ENCODE assay signal across 27 mouse cellular contexts in genomic region chr8:120452111-120452510, GRCm38 (mm10).
"Had no signal": no experiment of that assay in that cellular context is flagged by ENCODE, and none has a peak within 500 bp of the region (broad histone marks: within the 10 kb centered on the region; RNA-seq: fewer than 3 reads in every experiment).

No protein-coding gene starts in this region.

- H3K4me3 ChIP-seq: embryonic facial prominence, embryonic 12.5 days; embryonic facial prominence, embryonic 13.5 days; embryonic facial prominence, embryonic 15.5 days; erythroblast, embryonic 14.5 days; forebrain, embryonic 10.5 days; forebrain, embryonic 12.5 days; forebrain, embryonic 13.5 days; forebrain, embryonic 15.5 days; gastrocnemius, adult 2 months; heart, adult 2 months; heart, embryonic 10.5 days; heart, embryonic 12.5 days had no signal

- H3K9ac ChIP-seq: embryonic facial prominence, embryonic 12.5 days; embryonic facial prominence, embryonic 13.5 days; embryonic facial prominence, embryonic 15.5 days; forebrain, embryonic 12.5 days; forebrain, embryonic 13.5 days; forebrain, embryonic 15.5 days; forebrain, postnatal 0 days; heart, embryonic 12.5 days had no signal

- H3K4me2 ChIP-seq: embryonic facial prominence, embryonic 12.5 days; embryonic facial prominence, embryonic 13.5 days; embryonic facial prominence, embryonic 15.5 days; forebrain, embryonic 12.5 days; forebrain, embryonic 13.5 days; forebrain, embryonic 15.5 days; heart, embryonic 11.5 days; heart, embryonic 12.5 days had no signal

- H3K27ac ChIP-seq: embryonic facial prominence, embryonic 12.5 days; embryonic facial prominence, embryonic 13.5 days; embryonic facial prominence, embryonic 15.5 days; forebrain, embryonic 12.5 days; forebrain, embryonic 13.5 days; forebrain, embryonic 15.5 days; gastrocnemius, adult 2 months; heart, adult 2 months; heart, embryonic 10.5 days had no signal

- H3K27me3 ChIP-seq: embryonic facial prominence, embryonic 15.5 days; forebrain, embryonic 13.5 days; forebrain, embryonic 15.5 days had no signal

- DNase-seq: cerebellum, postnatal 10 days; cerebellum, postnatal 14 days; cerebellum, postnatal 25 days; cerebellum, postnatal 36 days; embryo, embryonic 11 days; forebrain, postnatal 0 days; gastrocnemius, adult 2 months; gastrocnemius, postnatal 10 days; gastrocnemius, postnatal 14 days; gastrocnemius, postnatal 25 days; gastrocnemius, postnatal 36 days; heart, adult 11 months; heart, adult 18-20 months; heart, adult 2 months had no signal

- ATAC-seq: forebrain, embryonic 13.5 days; forebrain, embryonic 14.5 days; forebrain, embryonic 15.5 days; forebrain, embryonic 16.5 days; forebrain, postnatal 0 days had no signal

- H3K9me3 ChIP-seq: embryonic facial prominence, embryonic 12.5 days; embryonic facial prominence, embryonic 13.5 days; embryonic facial prominence, embryonic 15.5 days; forebrain, embryonic 10.5 days; forebrain, embryonic 12.5 days; forebrain, embryonic 13.5 days; forebrain, embryonic 15.5 days; heart, embryonic 10.5 days; heart, embryonic 12.5 days had no signal

- H3K36me3 ChIP-seq: embryonic facial prominence, embryonic 12.5 days; embryonic facial prominence, embryonic 13.5 days; embryonic facial prominence, embryonic 15.5 days; forebrain, embryonic 10.5 days; forebrain, embryonic 12.5 days; forebrain, embryonic 15.5 days; heart, embryonic 10.5 days; heart, embryonic 12.5 days had no signal
